Mouse (Mus musculus) retina, postnatal 1 day (tissue): ENCODE results near the gene Cse1l.

Experiments
- DNase-seq: peaks from one replicate; pipeline ENCODE4 v3.0.0-alpha.2; 2012

The Cse1l gene

GRCm38 (mm10) chr2:166903719-166904282, 2.0 kb upstream of the Cse1l start:
- DNase-seq: no peak

GRCm38 (mm10) chr2:166906523-166907182, 813 bp downstream of the Cse1l start:
- DNase-seq: peak; percentile 19

DNA sequence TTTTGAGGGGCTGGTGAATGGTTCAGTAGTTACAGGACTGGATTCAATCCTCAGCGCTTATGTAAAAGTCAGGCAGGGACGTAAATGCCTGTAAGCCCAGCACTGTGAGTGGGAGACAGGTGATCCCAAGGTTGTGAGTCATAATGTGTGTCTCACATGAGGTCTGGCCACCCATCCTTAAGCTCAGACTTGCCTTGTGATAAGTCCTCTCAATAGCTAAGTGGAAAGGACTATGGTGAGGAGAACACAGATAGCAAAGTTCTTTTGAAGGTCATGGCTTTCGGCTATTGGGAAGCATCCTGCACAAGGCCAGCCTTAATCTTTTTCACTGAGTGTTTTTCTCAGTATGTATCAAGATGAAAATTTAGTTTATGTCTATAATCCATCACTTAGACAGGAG, 3.9 kb downstream of the Cse1l start:
- no peak for DNase-seq

- no peak for DNase-seq
These were observed 4.7 kb downstream of the Cse1l start for GRCm38 (mm10) chr2:166910536-166910935.

DNA sequence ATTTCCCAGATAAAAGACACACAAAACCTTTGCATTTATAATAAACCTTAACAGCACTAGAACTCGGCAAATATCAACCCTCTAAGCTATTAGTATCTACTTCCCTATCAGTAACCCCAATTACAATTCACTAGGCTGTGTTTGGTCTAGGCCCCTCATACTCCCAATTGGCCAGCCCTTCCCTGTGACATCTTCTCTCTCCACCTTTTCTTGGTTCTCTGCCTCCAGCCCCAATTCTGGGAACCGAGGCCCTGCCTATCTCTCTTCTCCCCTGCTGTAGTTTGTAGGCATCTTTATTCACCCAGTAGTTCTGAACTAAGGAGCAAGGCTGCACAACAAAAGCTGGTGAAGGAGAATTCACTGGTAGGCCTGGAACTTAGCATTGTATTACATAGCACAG, 18.1 kb downstream of the Cse1l start:
- DNase-seq: no peak

GRCm38 (mm10) chr2:166933943-166934342, 28.1 kb downstream of the Cse1l start:
- no peak for DNase-seq

DNA sequence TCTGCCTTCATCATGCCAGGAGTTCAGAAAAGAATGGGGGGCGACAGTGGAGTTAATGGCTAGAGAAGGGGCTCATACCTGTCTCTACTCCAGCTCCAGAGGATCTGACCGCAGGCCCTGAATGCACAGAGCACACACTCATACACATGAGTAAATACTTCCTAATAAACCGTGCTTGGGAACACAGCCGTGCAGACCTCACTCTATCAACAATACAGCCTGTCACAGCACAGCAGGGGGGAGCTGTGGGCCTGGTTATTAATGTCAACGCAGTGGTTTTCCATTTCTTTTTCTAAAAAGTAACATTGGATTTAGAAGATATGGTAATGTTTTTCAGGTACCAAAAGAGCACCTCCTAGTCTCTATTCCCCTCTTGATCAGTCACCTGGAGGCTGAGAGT, 28.6 kb downstream of the Cse1l start:
- no peak for DNase-seq

DNA sequence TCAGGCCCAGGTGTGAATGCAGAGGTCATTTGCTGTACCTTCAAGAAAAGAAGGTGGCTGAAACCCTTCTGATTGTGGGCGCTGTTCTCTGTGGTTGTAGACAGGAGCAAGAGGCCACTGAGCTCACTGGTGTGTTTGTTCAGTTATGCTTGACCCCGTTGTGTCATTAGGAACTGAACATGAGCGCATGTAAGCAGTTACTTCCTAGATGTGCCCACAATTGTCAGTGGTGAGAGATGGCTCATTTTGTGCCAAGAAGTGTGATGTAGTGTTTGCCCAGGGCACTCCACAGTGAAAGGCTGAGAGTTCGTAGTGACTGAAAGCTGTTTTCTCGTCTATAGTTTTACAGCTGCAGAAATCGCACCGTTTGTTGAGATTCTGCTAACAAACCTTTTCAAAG, 29.7 kb downstream of the Cse1l start:
- no peak for DNase-seq

DNA sequence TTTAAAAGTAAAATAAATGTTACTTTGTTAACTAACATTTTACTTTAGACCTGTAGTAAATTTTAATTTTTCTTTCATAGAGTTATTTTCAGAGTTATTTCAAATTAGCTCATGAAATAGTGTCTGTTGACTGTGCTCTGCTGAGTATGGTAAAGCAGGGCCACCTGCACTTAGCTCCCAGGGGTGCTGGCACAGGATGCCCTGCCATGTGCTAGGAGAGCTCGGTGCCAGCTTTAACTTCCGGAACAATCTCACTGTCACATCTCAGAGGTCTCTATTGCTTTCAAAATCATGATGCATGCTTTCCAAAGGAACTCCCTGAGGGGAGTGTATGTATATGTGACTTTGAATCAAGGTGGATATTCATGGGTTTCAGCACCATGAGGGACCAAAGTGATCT, 30.3 kb downstream of the Cse1l start:
- DNase-seq: no peak

DNA sequence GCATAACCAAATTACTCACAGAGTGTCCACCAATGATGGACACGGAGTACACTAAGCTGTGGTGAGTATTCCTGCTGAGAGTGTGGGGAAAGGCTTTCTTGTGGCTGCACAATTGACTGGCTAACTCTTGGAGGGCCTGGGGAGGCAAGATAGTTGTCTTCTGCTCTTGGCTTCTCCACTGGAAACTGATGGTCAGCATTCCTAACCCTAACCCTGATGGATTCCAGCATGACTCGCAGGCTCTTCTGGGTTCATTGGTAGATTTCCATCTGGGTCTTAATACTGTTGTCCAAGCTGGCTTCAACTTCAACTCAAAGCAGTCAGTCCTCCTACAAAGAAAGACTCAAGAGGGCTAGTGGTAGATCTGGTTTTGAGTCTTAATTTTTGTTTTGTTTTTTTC, 37.3 kb downstream of the Cse1l start:
- no peak for DNase-seq

GRCm38 (mm10) chr2:166944346-166944745, 38.5 kb downstream of the Cse1l start:
- DNase-seq: no peak

DNA sequence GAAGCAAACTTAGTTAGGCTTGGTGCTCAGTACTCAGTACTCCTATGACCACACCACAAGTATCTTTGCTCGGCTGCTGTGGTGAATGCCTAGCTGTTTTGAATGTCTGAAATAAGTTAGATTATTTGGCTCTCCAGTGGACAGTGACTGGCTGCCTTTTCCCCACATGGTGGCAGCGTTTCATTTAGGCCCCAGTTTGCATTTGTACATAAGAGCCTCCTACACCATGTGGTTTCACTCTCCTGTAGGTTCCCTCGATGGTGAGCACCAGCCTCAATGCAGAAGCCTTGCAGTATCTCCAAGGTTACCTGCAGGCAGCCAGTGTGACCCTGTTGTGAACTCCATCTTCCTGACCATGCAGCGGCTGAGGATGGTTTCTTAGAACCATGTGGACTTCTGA, 39.6 kb downstream of the Cse1l start:
- peak; percentile 40 for DNase-seq

GRCm38 (mm10) chr2:166948246-166948645, 42.4 kb downstream of the Cse1l start:
- no peak for DNase-seq

DNA sequence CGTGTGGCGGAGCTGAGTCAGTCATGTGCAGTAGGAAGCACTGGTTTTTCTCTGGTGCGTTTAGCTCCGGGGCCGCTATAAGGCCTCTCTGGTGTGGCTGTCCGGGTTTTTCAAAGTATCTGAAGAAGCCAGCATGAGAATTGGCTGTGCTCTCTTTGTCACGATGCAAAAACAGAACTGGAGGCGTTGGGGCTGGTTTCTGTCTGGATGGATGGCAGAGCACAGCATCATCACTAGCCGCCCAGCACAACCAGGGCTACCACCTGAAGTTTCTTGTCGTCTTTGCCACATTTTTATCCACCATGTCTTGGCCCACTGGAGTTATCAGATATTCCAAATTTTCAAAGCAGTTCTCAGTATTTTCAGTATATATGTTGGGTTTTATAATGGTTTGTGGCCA, 43.1 kb downstream of the Cse1l start:
- no peak for DNase-seq

- peak; percentile 38 for DNase-seq
These were observed 45.2 kb downstream of the Cse1l start for GRCm38 (mm10) chr2:166950853-166951648.

DNA sequence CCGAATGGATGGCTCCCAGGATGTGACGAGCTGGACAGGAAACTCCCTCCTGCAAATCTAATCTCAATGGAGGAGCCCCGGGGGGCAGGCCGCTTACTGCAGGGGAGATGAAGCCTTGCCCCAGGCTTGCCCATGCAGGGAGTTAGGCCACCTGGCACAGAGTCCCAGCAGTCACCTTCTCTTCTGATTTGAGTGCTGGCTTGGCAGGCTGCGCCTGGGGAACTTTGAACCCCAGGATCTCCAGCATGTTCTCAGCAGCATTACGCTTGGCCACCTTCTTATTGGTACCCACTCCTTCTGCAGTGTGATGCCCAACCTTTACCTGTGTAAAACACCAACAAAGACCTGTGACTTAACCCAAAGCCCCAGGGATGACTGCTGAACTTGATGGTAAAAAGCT, 46.3 kb downstream of the Cse1l start:
- DNase-seq: no peak

GRCm38 (mm10) chr2:166956805-166957204, 51.0 kb downstream of the Cse1l start:
- peak; percentile 60 for DNase-seq

DNA sequence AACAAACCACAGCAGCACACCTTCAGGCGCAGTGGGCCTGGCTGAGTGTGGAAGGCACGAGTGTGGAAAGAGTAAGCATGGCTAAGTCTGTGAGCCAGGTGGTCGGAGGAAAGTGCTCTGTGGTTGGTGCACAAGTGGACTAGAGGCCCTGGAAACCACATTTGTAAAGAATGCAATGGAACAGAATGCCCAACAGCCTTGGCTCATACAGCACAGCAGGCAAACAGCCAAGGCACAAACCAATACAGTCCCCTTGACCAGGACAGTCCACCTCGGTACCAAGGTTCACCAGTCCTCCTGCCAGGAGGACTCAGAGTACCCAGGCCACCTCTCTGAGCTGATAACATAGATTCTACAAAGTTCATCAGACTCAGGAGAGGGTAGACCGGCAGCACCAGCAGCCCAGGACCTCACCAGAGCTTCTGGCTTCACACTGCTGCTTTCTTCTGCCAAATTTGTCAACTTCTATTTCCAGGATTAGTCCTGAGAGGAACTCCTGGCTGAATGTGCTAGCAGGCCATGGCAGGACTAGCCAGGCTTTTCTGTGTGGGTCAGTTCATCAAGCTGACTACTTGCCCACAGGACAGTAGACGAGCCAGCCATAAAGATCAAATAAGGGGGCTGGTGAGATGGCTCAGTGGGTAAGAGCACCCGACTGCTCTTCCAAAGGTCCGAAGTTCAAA, 54.9 kb downstream of the Cse1l start:
- DNase-seq: no peak

GRCm38 (mm10) chr2:166963257-166963656, 57.4 kb downstream of the Cse1l start:
- no peak for DNase-seq

DNA sequence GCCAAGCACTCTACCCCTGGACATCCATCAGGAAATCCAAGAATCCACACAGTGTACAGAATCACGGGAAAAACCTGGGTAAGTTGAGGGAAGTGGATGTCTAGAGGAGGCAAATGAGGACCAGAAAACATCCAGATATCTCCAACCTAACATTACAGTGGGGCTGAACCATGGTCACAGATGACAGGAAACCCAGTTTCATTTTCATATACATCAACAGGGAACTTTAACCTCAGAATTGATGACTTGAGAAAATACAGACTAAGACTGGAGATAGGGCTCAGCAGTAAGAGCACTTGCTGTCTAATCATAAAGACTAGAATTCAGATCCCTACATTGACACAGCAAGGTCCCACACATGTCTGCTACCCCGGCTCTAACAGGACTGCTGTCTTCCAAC, 58.9 kb downstream of the Cse1l start:
- DNase-seq: no peak

- no peak for DNase-seq
These were observed 67.3 kb downstream of the Cse1l start for GRCm38 (mm10) chr2:166973153-166973552.

DNA sequence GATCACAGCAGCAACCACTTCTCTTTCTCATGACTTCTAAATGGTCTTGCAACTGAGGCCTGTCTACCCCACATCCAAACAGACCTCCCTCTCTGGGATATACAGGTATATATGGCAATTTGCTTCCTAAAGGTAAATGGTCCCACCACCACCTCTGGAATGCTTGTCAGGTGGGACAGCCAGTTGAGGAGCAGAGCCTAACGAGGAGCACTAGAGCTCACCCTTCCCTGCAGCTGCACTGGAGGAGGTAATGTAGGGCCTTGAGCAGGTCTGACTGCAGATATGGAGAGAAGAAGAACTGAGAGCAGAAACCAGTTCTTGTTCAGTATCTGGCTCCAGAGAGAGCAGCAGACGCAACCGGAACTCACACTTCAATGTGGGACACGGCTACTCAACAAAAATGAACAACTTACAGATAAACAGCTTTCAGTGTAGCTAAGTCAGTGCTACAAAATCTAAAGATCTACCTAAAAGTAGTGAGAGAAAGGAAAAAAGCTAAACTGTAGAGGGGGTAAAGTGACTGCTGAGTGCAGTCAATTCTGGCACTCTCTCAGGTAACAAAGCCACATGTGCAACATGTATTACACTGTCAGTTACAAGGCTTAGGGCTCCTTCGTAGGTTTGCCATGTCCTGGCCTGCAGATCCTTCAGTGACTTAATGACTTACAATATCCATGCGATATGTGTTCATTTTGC, 68.5 kb downstream of the Cse1l start:
- DNase-seq: no peak

- no peak for DNase-seq
These were observed 70.5 kb downstream of the Cse1l start for GRCm38 (mm10) chr2:166976356-166976755.
